Comparison of ENCODE assay signal across 35 mouse cellular contexts in the genomic region with DNA sequence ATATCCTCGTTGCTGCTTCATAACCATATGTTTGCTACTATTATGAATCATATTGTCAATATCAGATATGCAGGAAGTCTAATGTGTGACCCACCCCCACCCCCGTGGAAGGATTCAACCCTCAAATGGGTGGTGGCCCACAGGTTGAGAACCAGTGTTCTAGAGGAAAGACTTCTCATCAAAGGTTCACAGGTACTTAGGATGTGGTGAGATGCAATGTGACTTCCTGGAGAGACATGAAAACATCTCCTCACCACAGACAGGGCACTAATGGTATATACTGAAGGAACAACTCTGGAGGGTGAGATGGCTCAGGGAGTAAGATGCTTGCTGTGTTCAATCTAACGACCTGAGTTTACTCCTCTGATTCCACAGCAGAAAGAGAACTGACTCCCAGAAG. TPM values are rescaled to one million over a fixed set of nuclear protein-coding genes. Genes with fewer than 3 reads are reported as not detected.
DNase-seq lines count a peak whose midpoint lies in the region; TF ChIP-seq lines count a peak whose summit lies in the region.
"Had no signal": no experiment of that assay in that cellular context is flagged by ENCODE, and none has a peak within 500 bp of the region (broad histone marks: within the 10 kb centered on the region; RNA-seq: fewer than 3 reads in every experiment).

No protein-coding gene starts in this region.

- no peak for TF ChIP-seq CTCF in spleen, adult 2 months (IDR thresholded peaks at IDR 0.05; ENCODE audit: extremely low read depth, insufficient read depth, insufficient read length, insufficient replicate concordance)
- no peak for TF ChIP-seq CTCF in cerebellum, adult 2 months (IDR thresholded peaks at IDR 0.05; ENCODE audit: borderline replicate concordance, insufficient read depth, low read depth, low read length)

- no peaks in the 10 kb centered on the region; the same call in 1 of the 2 replicates for H3K27me3 ChIP-seq in spleen, adult 2 months (ENCODE audit: control insufficient read depth, insufficient read depth, low read length)
- H3K27me3 ChIP-seq in cerebellum, adult 2 months (ENCODE audit: control insufficient read depth, insufficient read depth, low read length), result no peaks in the 10 kb centered on the region
- H3K27me3 ChIP-seq: embryonic facial prominence, embryonic 15.5 days; forebrain, embryonic 13.5 days; midbrain, embryonic 15.5 days; neural tube, embryonic 12.5 days had no signal

- TF ChIP-seq POLR2A in spleen, adult 2 months (IDR thresholded peaks at IDR 0.05; ENCODE audit: low read depth, low read length), result no peak
- TF ChIP-seq POLR2A in cerebellum, adult 2 months (IDR thresholded peaks at IDR 0.05; ENCODE audit: borderline replicate concordance, insufficient read depth, low read length), result no peak

- 56% methylated on average over 3 of the region's 3 CpGs for WGBS in spleen, adult 2 months
- 76% methylated on average over 3 of the region's 3 CpGs for WGBS in cerebellum, adult 2 months

- H3K4me3 ChIP-seq in spleen, adult 2 months (ENCODE audit: extremely low read depth, insufficient read depth, insufficient read length), result no peak overlapping the region
- no peak overlapping the region for H3K4me3 ChIP-seq in cerebellum, adult 2 months (replicated peaks; ENCODE audit: insufficient read depth, low read depth, low read length)
- H3K4me3 ChIP-seq: embryonic facial prominence, embryonic 10.5 days; embryonic facial prominence, embryonic 15.5 days; forebrain, embryonic 13.5 days; midbrain, embryonic 10.5 days; midbrain, embryonic 15.5 days; neural tube, embryonic 12.5 days had no signal

- no peaks in the 10 kb centered on the region; the same call in none of the 2 replicates for H3K4me1 ChIP-seq in spleen, adult 2 months (ENCODE audit: control insufficient read depth, insufficient read depth, insufficient read length)
- no peaks in the 10 kb centered on the region for H3K4me1 ChIP-seq in cerebellum, adult 2 months (ENCODE audit: control insufficient read depth, insufficient read depth, low read length)
- H3K4me1 ChIP-seq: embryonic facial prominence, embryonic 10.5 days; embryonic facial prominence, embryonic 15.5 days; forebrain, embryonic 13.5 days; midbrain, embryonic 10.5 days; midbrain, embryonic 15.5 days; neural tube, embryonic 12.5 days had no signal

- H3K27ac ChIP-seq in spleen, adult 2 months (ENCODE audit: insufficient read depth, low read length), result peak overlapping the region; percentile 82
- H3K27ac ChIP-seq in cerebellum, adult 2 months (ENCODE audit: insufficient read depth, low read length), result no peak overlapping the region
- H3K27ac ChIP-seq: embryonic facial prominence, embryonic 10.5 days; embryonic facial prominence, embryonic 15.5 days; forebrain, embryonic 13.5 days; kidney, postnatal 0 days; liver, embryonic 14.5 days; midbrain, embryonic 10.5 days; midbrain, embryonic 15.5 days; neural tube, embryonic 12.5 days; stomach, postnatal 0 days had no signal

- H3K36me3 ChIP-seq in spleen, adult 2 months (ENCODE audit: control insufficient read depth, insufficient read depth, low read length), result no peaks in the 10 kb centered on the region
- H3K36me3 ChIP-seq: embryonic facial prominence, embryonic 10.5 days; embryonic facial prominence, embryonic 15.5 days; G1E; midbrain, embryonic 10.5 days; midbrain, embryonic 15.5 days; neural tube, embryonic 12.5 days had no signal

- DNase-seq in spleen, adult 2 months (ENCODE audit: low read depth in 1 of 2, low spot score in 2 of 2), result peak in 1 of 2 experiments; percentile 43
- DNase-seq in spleen, postnatal 4 days (ENCODE audit: low spot score in 2 of 2), result no peak
- DNase-seq in CD4-positive helper T cell, adult 2 months (ENCODE audit: low read depth, low spot score), result peak; percentile 85
- DNase-seq in CD8-positive naive resting alpha-beta T cell, adult 2 months (ENCODE audit: low read depth in 2 of 2, low spot score in 2 of 2), result peak; percentile 25 to 59
- DNase-seq in naive thymus-derived CD4-positive, alpha-beta T cell, adult 2 months (ENCODE audit: low read depth), result peak; percentile 84
- no peak for DNase-seq in urinary bladder, postnatal 4 days (ENCODE audit: low spot score in 2 of 2)
- no peak for DNase-seq in cerebellum, adult 2 months
- DNase-seq: adrenal gland, adult 2 months; adrenal gland, postnatal 36 days; cerebellum, adult 18-20 months; cerebellum, postnatal 25 days; gastrocnemius, postnatal 14 days; kidney, adult 8-10 months; layer of hippocampus, postnatal 36 days; left cerebral cortex, postnatal 4 days; lung, adult 2 months; lung, postnatal 10 days had no signal

RNA-seq across cellular contexts. Expression of gene Olfr464, which starts 14.7 kb away (rescaled TPM):
- not detected in 2 replicates for polyA plus RNA-seq in spleen, adult 2 months (2012; rRNA removed)
- polyA plus RNA-seq in cerebellum, adult 2 months (2012; rRNA removed), result not detected in 2 replicates
- polyA plus RNA-seq: adrenal gland, adult 2 months; embryonic facial prominence, embryonic 10.5 days; forebrain, embryonic 13.5 days; G1E; heart, embryonic 14.5 days; hindbrain, embryonic 11.5 days; intestine, embryonic 16.5 days; kidney, postnatal 0 days; large intestine, adult 2 months; limb, embryonic 14.5 days; liver, embryonic 14.5 days; midbrain, embryonic 10.5 days; neural tube, embryonic 12.5 days; Patski; stomach, postnatal 0 days had no signal

RNA-seq across cellular contexts. Expression of gene Olfr463, which starts 38.3 kb away (rescaled TPM):
- not detected in 2 replicates for polyA plus RNA-seq in spleen, adult 2 months (2012; rRNA removed)
- polyA plus RNA-seq in cerebellum, adult 2 months (2012; rRNA removed), result not detected in 2 replicates
- polyA plus RNA-seq: adrenal gland, adult 2 months; embryonic facial prominence, embryonic 10.5 days; embryonic facial prominence, embryonic 15.5 days; forebrain, embryonic 13.5 days; G1E; heart, embryonic 14.5 days; hindbrain, embryonic 11.5 days; hindbrain, embryonic 16.5 days; intestine, embryonic 16.5 days; kidney, postnatal 0 days; large intestine, adult 2 months; limb, embryonic 14.5 days; liver, embryonic 14.5 days; lung, adult 2 months; midbrain, embryonic 10.5 days; midbrain, embryonic 15.5 days; neural tube, embryonic 12.5 days; Patski; stomach, postnatal 0 days had no signal

RNA-seq across cellular contexts. Expression of gene Olfr462, which starts 43.4 kb away (rescaled TPM):
- polyA plus RNA-seq in spleen, adult 2 months (2012; rRNA removed), result not detected in 2 replicates
- polyA plus RNA-seq in cerebellum, adult 2 months (2012; rRNA removed), result not detected in 2 replicates
- polyA plus RNA-seq: adrenal gland, adult 2 months; brain, embryonic 14.5 days; embryonic facial prominence, embryonic 10.5 days; embryonic facial prominence, embryonic 15.5 days; forebrain, embryonic 13.5 days; G1E; heart, embryonic 14.5 days; hindbrain, embryonic 11.5 days; hindbrain, embryonic 16.5 days; intestine, embryonic 16.5 days; kidney, postnatal 0 days; large intestine, adult 2 months; limb, embryonic 14.5 days; liver, embryonic 14.5 days; lung, adult 2 months; midbrain, embryonic 10.5 days; midbrain, embryonic 15.5 days; neural tube, embryonic 12.5 days; Patski; stomach, postnatal 0 days had no signal

RNA-seq across cellular contexts. Expression of gene Dynll2, which starts 51.9 kb away (rescaled TPM):
- 28.6 and 33.8 TPM in 2 replicates for polyA plus RNA-seq in spleen, adult 2 months (2012; rRNA removed)
- 453 and 497 TPM in 2 replicates for polyA plus RNA-seq in cerebellum, adult 2 months (2012; rRNA removed)

Comparison
In these comparisons a context has a peak if more than half of its experiments do, and no peak if none do; other contexts are left out.
1. DNase-seq: peak in CD4-positive helper T cell, adult 2 months (single experiment), CD8-positive naive resting alpha-beta T cell, adult 2 months (2 of 2) and naive thymus-derived CD4-positive, alpha-beta T cell, adult 2 months (single experiment); none in spleen, postnatal 4 days (0 of 2), urinary bladder, postnatal 4 days (0 of 2) and cerebellum, adult 2 months (0 of 2).